Mouse (Mus musculus) kidney, embryonic 16.5 days (tissue): ENCODE data around the gene Txnrd2. TPM values are rescaled to one million over a fixed set of nuclear protein-coding genes. Genes with fewer than 3 reads are reported as not detected.
A peak's percentile ranks its signal among the peaks of the same experiment; 100 is the strongest.

Experiments used
- ATAC-seq: fragments of 200-750 bp; cut with Nextera tagmentation; 2 replicates; pipeline ENCODE4 v1.8.0; 2017; ENCODE audit warnings: moderate TSS enrichment; ENCODE audit not compliant: low FRiP score, low TSS enrichment
- H3K27ac ChIP-seq: fragments of 300-500 bp; sonication (generic); 2 replicates; pipeline ENCODE4 v1.5.1; 2014; ENCODE audit warnings: low read length
- H3K27me3 ChIP-seq: fragments of 300-500 bp; sonication (generic); 2 replicates; pipeline ENCODE4 v1.6.1; 2014; ENCODE audit warnings: low read length, control low read depth, mixed read lengths; ENCODE audit not compliant: insufficient read depth
- H3K36me3 ChIP-seq: fragments of 300-500 bp; sonication (generic); 2 replicates; pipeline ENCODE4 v1.6.1; 2014; ENCODE audit warnings: low read length, control low read depth, mixed read lengths; ENCODE audit not compliant: insufficient read depth
- H3K4me1 ChIP-seq: fragments of 300-500 bp; sonication (generic); 2 replicates; pipeline ENCODE4 v1.6.1; 2014; ENCODE audit warnings: low read length, control low read depth, mixed read lengths; ENCODE audit not compliant: insufficient read depth
- H3K4me2 ChIP-seq: fragments of 300-500 bp; sonication (generic); replicated peaks from 2 replicates; pipeline ENCODE4 v1.6.1; 2014; ENCODE audit warnings: low read depth, low read length
- H3K4me3 ChIP-seq: fragments of 300-500 bp; sonication (generic); 2 replicates; pipeline ENCODE4 v1.5.1; 2014; ENCODE audit warnings: mild to moderate bottlenecking, low read length
- H3K9ac ChIP-seq: fragments of 300-500 bp; sonication (generic); replicated peaks from 2 replicates; pipeline ENCODE4 v1.6.1; 2014; ENCODE audit warnings: low read length
- H3K9me3 ChIP-seq: fragments of 300-500 bp; sonication (generic); 2 replicates; pipeline ENCODE4 v1.6.1; 2016; ENCODE audit warnings: low read length, control low read depth
- WGBS: fragments of 180-500 bp; shearing (Covaris S2); extraction: QIAGEN DNeasy Blood & Tissue Kit; methylation state at CpG from one replicate; pipeline ENCODE4 v1.1.7; 2014; 5-methylcytosine and 5-hydroxymethylcytosine counted together
- polyA plus RNA-seq: library from polyadenylated mRNA; unstranded; fragments of >200 nt; fragmentation: Nextera tagmentation; extraction: Ambion mirVana; gene quantifications from 2 replicates; pipeline ENCODE4 v1.2.1, GENCODE M21; 2015

Txnrd2 gene
- polyA plus RNA-seq, 1 experiment from 2014 or later, result 35.2 TPM

- H3K9me3 ChIP-seq, result no peaks in the 10 kb centered on the region
- no peak for ATAC-seq
- H3K4me3 ChIP-seq, result no peak overlapping the region
- no peak overlapping the region for H3K9ac ChIP-seq
- 89% methylated on average over 3 of the region's 3 CpGs for WGBS
- no peak overlapping the region for H3K27ac ChIP-seq
- H3K4me1 ChIP-seq, result no peaks in the 10 kb centered on the region
- 0 out of 2 replicates have a peak, but pooled peaks cover 3% of the 10 kb centered on the region for H3K36me3 ChIP-seq
- H3K27me3 ChIP-seq, result no peaks in the 10 kb centered on the region
- H3K4me2 ChIP-seq, result no peak overlapping the region
Measured at GRCm38 (mm10) chr16:18490281-18490680, 64.1 kb downstream of the Txnrd2 start.

- no peak for ATAC-seq
- Histone ChIP-seq H3K27ac (no peak overlapping the region), H3K9ac (no peak overlapping the region), H3K4me1 (no peaks in the 10 kb centered on the region), H3K9me3 (no peaks in the 10 kb centered on the region), H3K4me2 (no peak overlapping the region), H3K36me3 (0 out of 2 replicates have a peak, but pooled peaks cover 3% of the 10 kb centered on the region), H3K4me3 (no peak overlapping the region), H3K27me3 (no peaks in the 10 kb centered on the region)
- 51% methylated on average over 1 of the region's 1 CpGs for WGBS
Measured at GRCm38 (mm10) chr16:18490894-18491293, 64.7 kb downstream of the Txnrd2 start.

DNA sequence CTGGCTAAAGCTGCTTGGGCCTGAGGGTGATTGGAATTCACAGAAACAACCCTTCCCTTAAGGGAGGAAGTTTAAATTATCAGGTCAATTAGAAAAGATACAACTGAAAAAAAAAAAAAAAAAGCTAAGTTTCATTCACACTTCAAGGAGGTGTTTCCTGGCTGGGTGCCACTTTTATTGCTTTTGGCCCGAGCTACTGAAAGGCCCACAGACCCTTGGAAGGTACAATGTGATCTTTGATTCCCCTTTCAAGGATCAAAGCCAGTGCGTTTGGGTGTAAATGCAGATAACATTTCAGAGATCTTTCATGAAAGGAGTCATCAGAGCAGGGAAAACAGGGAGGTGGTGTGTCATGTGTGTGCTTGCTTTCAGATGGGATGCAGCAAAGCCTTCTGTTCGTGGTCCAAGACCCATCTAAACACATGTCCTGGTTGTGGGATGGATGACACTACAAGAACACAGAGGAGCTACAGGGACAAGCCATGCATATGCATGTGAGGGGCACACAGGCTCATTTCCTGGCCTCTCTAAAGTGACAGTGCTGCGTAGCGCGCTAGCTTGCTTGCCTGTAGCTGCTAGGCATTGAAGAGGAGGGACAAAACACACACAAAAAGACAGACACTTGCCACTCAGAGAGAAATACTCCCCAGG is 71.8 kb downstream of the Txnrd2 start:
- Histone ChIP-seq H3K4me1 (peaks cover 18% of the 10 kb centered on the region), H3K4me3 (peak overlapping the region; percentile 62), H3K9ac (peak overlapping the region; percentile 74), H3K4me2 (peak overlapping the region; percentile 89), H3K36me3 (peaks cover 9% of the 10 kb centered on the region), H3K9me3 (no peaks in the 10 kb centered on the region), H3K27me3 (no peaks in the 10 kb centered on the region), H3K27ac (peak overlapping the region; percentile 90)
- 2% methylated on average over 6 of the region's 6 CpGs for WGBS
- ATAC-seq, result peak; percentile 57; the same call in 1 of the 2 replicates

DNA sequence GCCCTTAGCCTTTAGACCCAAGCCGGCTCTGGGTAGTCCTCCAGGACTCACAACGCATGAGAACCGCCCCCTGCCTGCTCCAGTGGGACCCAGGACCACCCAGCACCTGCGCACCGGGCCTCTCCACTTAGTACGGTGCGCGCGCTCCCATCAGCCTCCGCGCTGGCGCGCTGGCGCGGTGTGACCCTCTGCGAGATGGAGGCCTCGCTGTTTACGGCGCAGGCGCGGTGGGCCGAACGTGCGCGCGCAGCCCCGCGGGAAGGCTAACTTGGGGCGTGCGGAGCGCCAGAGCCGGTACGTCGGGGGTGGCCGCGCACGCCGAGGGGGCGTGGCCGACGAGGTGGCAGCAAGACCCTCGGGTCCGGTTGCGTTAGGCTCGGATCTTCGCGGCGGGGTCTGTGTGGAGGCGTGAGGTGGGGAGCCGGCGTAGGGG is 72.4 kb downstream of the Txnrd2 start, which contains the start of the genes Gnb1l and Rtl10:
Gnb1l (plus strand) TSS at position 156 of the 433 bp plus-strand sequence.
Rtl10 (plus strand) TSS at position 344 of the 433 bp plus-strand sequence.
- peaks cover 18% of the 10 kb centered on the region for H3K4me1 ChIP-seq
- peak within 1 kb of the TSS; percentile 62 for H3K4me3 ChIP-seq
- peak within 1 kb of the TSS; percentile 74 for H3K9ac ChIP-seq
- 0% methylated on average over 43 of the region's 51 CpGs for WGBS
- H3K4me2 ChIP-seq, result peak within 1 kb of the TSS; percentile 89
- peak within 1 kb of the TSS; percentile 90 for H3K27ac ChIP-seq
- H3K9me3 ChIP-seq, result no peaks in the 10 kb centered on the region
- peak; percentile 97 for ATAC-seq
- no peaks in the 10 kb centered on the region for H3K27me3 ChIP-seq
- peaks cover 9% of the 10 kb centered on the region for H3K36me3 ChIP-seq

GRCm38 (mm10) chr16:18498996-18499395 is 72.8 kb downstream of the Txnrd2 start:
- H3K4me2 ChIP-seq, result peak overlapping the region; percentile 89
- H3K27me3 ChIP-seq, result no peaks in the 10 kb centered on the region
- H3K9ac ChIP-seq, result peak overlapping the region; percentile 74
- peaks cover 10% of the 10 kb centered on the region for H3K36me3 ChIP-seq
- WGBS, result under 1% methylated on average over 24 of the region's 24 CpGs
- ATAC-seq, result no peak
- no peak overlapping the region for H3K27ac ChIP-seq
- H3K4me3 ChIP-seq, result peak overlapping the region; percentile 62
- H3K9me3 ChIP-seq, result no peaks in the 10 kb centered on the region
- peaks cover 18% of the 10 kb centered on the region for H3K4me1 ChIP-seq

DNA sequence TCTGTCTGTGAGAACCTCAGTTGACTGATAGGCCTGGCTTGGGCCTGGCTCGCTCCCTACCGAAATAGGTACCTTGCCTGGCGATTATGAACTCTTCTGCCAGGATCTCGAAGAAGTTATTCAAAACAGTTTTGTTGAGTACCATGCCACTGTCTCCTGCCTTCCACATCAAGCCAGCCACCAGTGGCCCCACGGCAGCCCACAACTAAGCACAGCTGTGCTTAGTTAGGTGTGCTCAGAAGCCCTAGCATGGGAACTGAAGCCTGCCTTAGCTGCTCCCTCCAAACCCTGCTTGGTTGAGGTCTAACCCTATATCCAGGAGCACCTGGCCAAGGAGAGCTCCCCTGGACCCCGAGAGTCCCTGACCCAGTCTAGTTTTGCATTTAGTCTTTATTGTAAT is 75.3 kb downstream of the Txnrd2 start:
- 92% methylated on average over 6 of the region's 6 CpGs for WGBS
- peaks cover 11% of the 10 kb centered on the region for H3K36me3 ChIP-seq
- no peaks in the 10 kb centered on the region for H3K27me3 ChIP-seq
- H3K4me3 ChIP-seq, result no peak overlapping the region
- H3K4me2 ChIP-seq, result no peak overlapping the region
- ATAC-seq, result no peak
- H3K27ac ChIP-seq, result no peak overlapping the region
- no peak overlapping the region for H3K9ac ChIP-seq
- H3K9me3 ChIP-seq, result no peaks in the 10 kb centered on the region
- H3K4me1 ChIP-seq, result peaks cover 18% of the 10 kb centered on the region

GRCm38 (mm10) chr16:18503566-18504342 is 77.6 kb downstream of the Txnrd2 start:
- no peaks in the 10 kb centered on the region for H3K9me3 ChIP-seq
- 89% methylated on average over 14 of the region's 14 CpGs for WGBS
- H3K4me3 ChIP-seq, result no peak overlapping the region
- ATAC-seq, result no peak
- H3K9ac ChIP-seq, result no peak overlapping the region
- peaks cover 12% of the 10 kb centered on the region for H3K4me1 ChIP-seq
- no peaks in the 10 kb centered on the region for H3K27me3 ChIP-seq
- H3K4me2 ChIP-seq, result no peak overlapping the region
- no peak overlapping the region for H3K27ac ChIP-seq
- peaks cover 11% of the 10 kb centered on the region for H3K36me3 ChIP-seq

DNA sequence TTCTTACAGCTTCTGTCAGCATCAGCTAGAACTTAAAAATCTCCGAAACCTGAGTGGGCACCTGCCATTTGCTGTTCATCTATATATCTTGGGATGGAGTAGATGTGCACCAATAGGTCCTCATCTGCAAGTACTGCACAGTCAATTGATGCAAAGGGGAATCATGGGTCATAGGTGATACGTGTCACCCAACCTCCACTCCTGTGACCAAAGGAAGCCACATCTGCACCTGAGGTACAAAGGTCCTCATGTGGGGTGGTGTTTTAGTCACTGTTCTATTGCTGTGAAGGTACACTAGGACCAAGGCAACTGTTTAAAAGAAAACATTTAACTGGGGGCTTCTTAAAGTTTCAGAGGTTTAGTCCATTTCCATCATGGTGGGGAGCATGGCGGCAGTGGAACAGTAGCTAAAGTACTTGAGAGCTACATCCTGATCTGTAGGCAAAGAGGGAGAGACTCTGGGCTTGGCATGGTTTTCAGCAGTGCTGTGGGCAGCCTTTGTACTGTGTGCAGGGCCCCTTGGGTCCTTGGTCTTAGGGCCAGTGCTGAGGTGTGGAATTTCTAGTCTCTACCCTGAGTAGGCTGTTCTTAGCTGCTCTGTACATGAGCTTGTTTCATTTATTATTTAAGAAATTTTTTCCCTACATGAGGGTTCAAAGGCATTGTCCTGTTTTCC is 80.5 kb downstream of the Txnrd2 start:
- no peak overlapping the region for H3K27ac ChIP-seq
- H3K9me3 ChIP-seq, result no peaks in the 10 kb centered on the region
- no peaks in the 10 kb centered on the region for H3K27me3 ChIP-seq
- peaks cover 3% of the 10 kb centered on the region for H3K36me3 ChIP-seq
- no peak overlapping the region for H3K4me2 ChIP-seq
- no peak overlapping the region for H3K4me3 ChIP-seq
- 88% methylated on average over 3 of the region's 3 CpGs for WGBS
- H3K4me1 ChIP-seq, result no peaks in the 10 kb centered on the region
- H3K9ac ChIP-seq, result no peak overlapping the region
- no peak for ATAC-seq

DNA sequence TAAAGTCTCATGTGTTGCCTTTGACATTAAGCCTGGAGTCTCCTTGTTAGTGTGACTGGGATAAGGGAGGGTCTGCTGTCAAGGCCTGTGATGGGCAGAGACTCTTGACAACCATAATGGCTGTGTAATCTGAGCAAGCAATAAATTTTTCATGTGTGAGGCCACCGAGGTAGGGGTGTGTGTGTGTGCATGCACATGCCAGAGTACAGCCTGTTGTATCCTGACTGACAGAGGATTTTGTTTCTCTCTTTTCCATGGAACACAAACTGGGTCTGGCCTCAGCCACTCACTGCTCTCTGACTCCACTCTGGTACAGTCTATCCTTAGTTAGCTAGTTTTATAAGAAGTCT is 81.0 kb downstream of the Txnrd2 start:
- ATAC-seq, result peak; percentile 44; the same call in 1 of the 2 replicates
- WGBS, result 9% methylated on average over 1 of the region's 1 CpGs

More for the DNA sequence above, 81.0 kb downstream of the Txnrd2 start:
- H3K4me2 ChIP-seq, result no peak overlapping the region
- H3K4me1 ChIP-seq, result no peaks in the 10 kb centered on the region
- H3K36me3 ChIP-seq, result peaks cover 2% of the 10 kb centered on the region; the same call in 1 of the 2 replicates
- no peak overlapping the region for H3K4me3 ChIP-seq
- H3K27ac ChIP-seq, result no peak overlapping the region
- H3K9ac ChIP-seq, result no peak overlapping the region
- no peaks in the 10 kb centered on the region for H3K27me3 ChIP-seq
- H3K9me3 ChIP-seq, result no peaks in the 10 kb centered on the region
